Mouse (Mus musculus) ES-Bruce4 (cell line): Measurements from ENCODE around the gene Krtap16-1. TPM values are rescaled to one million over a fixed set of nuclear protein-coding genes. Genes with fewer than 3 reads are reported as not detected.

Experiments used
- H3K27ac ChIP-seq: 2 replicates; pipeline ENCODE4 v1.5.1; 2012; ENCODE audit warnings: low read length, inconsistent platforms; ENCODE audit not compliant: insufficient read depth
- H3K27me3 ChIP-seq: 2 replicates; pipeline ENCODE4 v1.6.1; 2012; ENCODE audit warnings: mild to moderate bottlenecking, low read length, inconsistent platforms; ENCODE audit not compliant: control insufficient read depth, poor library complexity, insufficient read depth, severe bottlenecking
- H3K36me3 ChIP-seq: 2 replicates; pipeline ENCODE4 v1.6.1; 2012; ENCODE audit warnings: inconsistent platforms, mild to moderate bottlenecking, low read length, moderate library complexity; ENCODE audit not compliant: control insufficient read depth, poor library complexity, insufficient read depth, severe bottlenecking
- H3K4me1 ChIP-seq: one replicate; pipeline ENCODE4 v1.8.1; 2011; ENCODE audit warnings: low read length; ENCODE audit not compliant: control insufficient read depth, insufficient read depth
- H3K4me3 ChIP-seq: 2 replicates; pipeline ENCODE4 v1.5.1; 2011; ENCODE audit warnings: low read depth, mild to moderate bottlenecking, low read length
- H3K9ac ChIP-seq: 2 replicates; pipeline ENCODE4 v1.6.1; 2012; ENCODE audit warnings: low read depth, mild to moderate bottlenecking, inconsistent platforms; ENCODE audit not compliant: poor library complexity, severe bottlenecking
- H3K9me3 ChIP-seq: replicated peaks from 2 replicates; pipeline ENCODE4 v1.6.1; 2012; ENCODE audit warnings: mild to moderate bottlenecking, low read length, inconsistent platforms; ENCODE audit not compliant: control insufficient read depth, poor library complexity, insufficient read depth, severe bottlenecking
- CTCF ChIP-seq: IDR thresholded peaks from one replicate; pipeline ENCODE4 v1.8.1; 2011; ENCODE audit warnings: low read depth, low read length
- EP300 ChIP-seq: IDR thresholded peaks from 2 replicates; pipeline ENCODE4 v1.6.1; 2011; ENCODE audit warnings: low read depth, low read length; ENCODE audit not compliant: insufficient read depth
- POLR2A ChIP-seq: IDR thresholded peaks from one replicate; pipeline ENCODE4 v1.8.1; 2011; ENCODE audit warnings: low read length; ENCODE audit not compliant: insufficient read depth
- polyA plus RNA-seq: library from polyadenylated mRNA; stranded (reverse); fragments of >200 nt; gene quantifications from 2 replicates; pipeline ENCODE4 v1.2.4, GENCODE M21; 2011; ENCODE audit warnings: low read depth; ENCODE audit not compliant: missing spikeins, insufficient read depth, insufficient read length

Krtap16-1 gene
- not detected in 2 replicates for polyA plus RNA-seq

DNA sequence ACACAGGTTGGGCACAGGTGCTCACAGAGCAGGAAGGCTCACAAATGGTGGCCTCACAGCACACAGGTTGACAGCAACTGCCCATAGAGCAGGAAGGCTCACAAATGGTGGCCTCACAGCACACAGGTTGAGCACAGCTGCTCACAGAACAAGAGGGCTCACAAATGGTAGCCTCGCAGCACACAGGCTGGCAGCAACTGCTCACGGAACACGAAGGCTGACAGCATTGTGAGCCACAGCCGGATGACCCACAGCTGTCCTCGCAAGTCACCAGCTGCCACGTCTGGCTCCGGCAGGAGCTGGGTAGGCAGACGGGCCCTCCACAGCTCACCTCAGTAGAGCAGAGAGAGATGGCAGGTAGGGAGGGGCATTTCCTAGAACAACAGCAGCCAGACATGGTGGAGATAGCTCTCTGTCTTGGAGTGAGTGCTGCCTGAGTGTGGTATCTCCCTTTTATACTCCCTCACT is at the start of gene Krtap16-1:
TSS of gene Krtap16-1 (minus strand) at position 418 of the 468 bp plus-strand sequence.
- no peaks in the 10 kb centered on the region; the same call in 1 of the 2 replicates for H3K27me3 ChIP-seq
- TF ChIP-seq POLR2A, result no peak
- TF ChIP-seq CTCF, result no peak
- TF ChIP-seq EP300, result no peak
- no peaks in the 10 kb centered on the region for H3K4me1 ChIP-seq
- H3K36me3 ChIP-seq, result no peaks in the 10 kb centered on the region
- no peaks in the 10 kb centered on the region for H3K9me3 ChIP-seq
- no peak within 1 kb of the TSS for H3K27ac ChIP-seq
- H3K9ac ChIP-seq, result no peak within 1 kb of the TSS
- no peak within 1 kb of the TSS for H3K4me3 ChIP-seq

DNA sequence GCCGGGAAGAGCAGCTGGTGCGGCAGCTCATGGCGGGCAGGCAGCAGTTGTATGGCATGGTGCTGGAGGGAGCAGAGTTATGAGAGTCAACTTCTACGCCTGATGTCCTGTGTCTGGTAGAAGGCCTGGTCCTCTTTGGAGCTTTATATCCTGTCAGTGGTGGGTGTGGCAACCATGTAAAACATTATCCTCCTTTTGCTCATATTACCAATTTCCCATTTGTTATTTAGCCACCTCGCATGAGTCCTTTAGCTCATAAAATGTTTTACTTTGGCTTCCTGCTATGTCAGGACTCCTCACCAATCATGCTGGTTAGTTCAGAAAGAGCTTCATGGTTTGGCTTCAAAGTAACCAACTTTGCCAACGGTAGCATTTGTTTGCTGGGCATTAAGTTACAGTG is 43.4 kb upstream of the Krtap16-1 start, which contains the start of gene Krt33b:
TSS of gene Krt33b (minus strand) at position 101 of the 400 bp plus-strand sequence.
- no peak within 1 kb of the TSS for H3K27ac ChIP-seq
- no peak within 1 kb of the TSS for H3K9ac ChIP-seq
- TF ChIP-seq EP300, result no peak
- no peak for TF ChIP-seq POLR2A
- no peak for TF ChIP-seq CTCF
- H3K4me1 ChIP-seq, result no peaks in the 10 kb centered on the region
- H3K36me3 ChIP-seq, result no peaks in the 10 kb centered on the region
- no peak within 1 kb of the TSS for H3K4me3 ChIP-seq
- H3K27me3 ChIP-seq, result no peaks in the 10 kb centered on the region
- no peaks in the 10 kb centered on the region for H3K9me3 ChIP-seq

DNA sequence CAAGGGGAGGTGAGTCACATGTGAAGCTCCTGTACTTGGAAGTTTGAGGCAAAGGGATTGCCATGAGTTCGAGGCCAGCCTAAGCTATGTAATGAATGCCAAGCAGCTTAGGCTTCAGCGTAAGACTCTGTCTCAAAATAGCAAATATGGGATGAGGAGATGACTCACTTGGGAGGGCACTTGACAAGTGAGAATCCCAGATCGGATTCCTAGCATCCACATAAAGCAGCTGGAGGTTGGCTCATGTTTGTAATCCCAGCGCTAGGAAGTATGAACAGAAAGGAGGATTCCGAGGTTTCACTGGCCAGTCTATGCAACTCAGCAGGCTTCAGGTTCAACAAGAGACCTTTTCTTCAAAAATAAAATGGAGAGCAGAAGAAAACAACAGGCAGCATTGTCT is 35.0 kb upstream of the Krtap16-1 start:
- no peaks in the 10 kb centered on the region for H3K27me3 ChIP-seq
- no peak overlapping the region for H3K27ac ChIP-seq
- TF ChIP-seq EP300 (no peak), CTCF (no peak), POLR2A (no peak)
- no peak overlapping the region for H3K9ac ChIP-seq
- H3K4me3 ChIP-seq, result no peak overlapping the region
- H3K4me1 ChIP-seq, result no peaks in the 10 kb centered on the region
- H3K9me3 ChIP-seq, result no peaks in the 10 kb centered on the region
- H3K36me3 ChIP-seq, result no peaks in the 10 kb centered on the region

DNA sequence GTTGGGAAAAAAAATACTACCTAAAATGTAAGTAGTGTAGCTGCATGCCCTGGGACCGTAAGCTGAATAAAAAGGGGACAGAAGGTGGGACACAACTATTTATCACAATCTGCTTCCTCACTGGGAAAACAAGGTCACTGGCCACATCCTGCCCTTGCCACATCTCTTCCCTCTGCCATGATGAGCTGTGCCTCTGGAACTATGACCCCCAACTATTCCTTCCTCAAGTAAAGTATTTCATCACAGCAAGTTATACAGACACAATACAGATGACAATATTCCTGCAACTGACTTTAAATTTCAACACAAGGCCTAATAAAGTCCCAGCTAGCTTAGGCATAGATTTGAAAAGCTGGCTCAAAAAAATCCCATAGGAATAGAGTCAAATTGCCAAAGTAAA is 33.1 kb upstream of the Krtap16-1 start:
- H3K27ac ChIP-seq, result no peak overlapping the region
- no peak for TF ChIP-seq POLR2A
- TF ChIP-seq EP300, result no peak
- no peak for TF ChIP-seq CTCF
- H3K27me3 ChIP-seq, result no peaks in the 10 kb centered on the region
- no peaks in the 10 kb centered on the region for H3K9me3 ChIP-seq
- no peaks in the 10 kb centered on the region for H3K4me1 ChIP-seq
- H3K4me3 ChIP-seq, result no peak overlapping the region
- H3K36me3 ChIP-seq, result no peaks in the 10 kb centered on the region
- H3K9ac ChIP-seq, result no peak overlapping the region

DNA sequence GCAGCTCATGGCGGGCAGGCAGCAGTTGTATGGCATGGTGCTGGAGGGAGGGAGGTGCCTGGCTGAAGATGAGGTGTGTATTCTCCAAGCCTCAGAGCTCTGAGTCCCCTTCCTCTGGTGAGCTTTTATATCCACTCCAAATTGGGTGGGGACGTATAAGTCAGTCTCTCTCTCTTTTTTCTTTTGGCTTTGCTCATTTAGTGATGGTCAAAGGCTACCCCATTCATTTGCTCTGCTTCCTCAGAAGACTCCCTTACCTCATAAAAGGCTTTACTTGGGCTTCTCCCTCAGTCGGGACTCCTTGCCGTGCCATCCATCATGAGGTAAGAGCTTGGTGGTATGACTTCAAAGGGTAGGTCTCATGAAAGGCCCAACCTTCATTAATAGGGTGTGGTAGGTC is 29.7 kb upstream of the Krtap16-1 start, which contains the start of gene Krt33a:
TSS of gene Krt33a (minus strand) at position 101 of the 400 bp plus-strand sequence.
- H3K9me3 ChIP-seq, result no peaks in the 10 kb centered on the region
- TF ChIP-seq CTCF (no peak), EP300 (no peak), POLR2A (no peak)
- H3K4me1 ChIP-seq, result no peaks in the 10 kb centered on the region
- H3K27ac ChIP-seq, result no peak within 1 kb of the TSS
- no peak within 1 kb of the TSS for H3K9ac ChIP-seq
- H3K27me3 ChIP-seq, result no peaks in the 10 kb centered on the region
- H3K36me3 ChIP-seq, result no peaks in the 10 kb centered on the region
- H3K4me3 ChIP-seq, result no peak within 1 kb of the TSS

DNA sequence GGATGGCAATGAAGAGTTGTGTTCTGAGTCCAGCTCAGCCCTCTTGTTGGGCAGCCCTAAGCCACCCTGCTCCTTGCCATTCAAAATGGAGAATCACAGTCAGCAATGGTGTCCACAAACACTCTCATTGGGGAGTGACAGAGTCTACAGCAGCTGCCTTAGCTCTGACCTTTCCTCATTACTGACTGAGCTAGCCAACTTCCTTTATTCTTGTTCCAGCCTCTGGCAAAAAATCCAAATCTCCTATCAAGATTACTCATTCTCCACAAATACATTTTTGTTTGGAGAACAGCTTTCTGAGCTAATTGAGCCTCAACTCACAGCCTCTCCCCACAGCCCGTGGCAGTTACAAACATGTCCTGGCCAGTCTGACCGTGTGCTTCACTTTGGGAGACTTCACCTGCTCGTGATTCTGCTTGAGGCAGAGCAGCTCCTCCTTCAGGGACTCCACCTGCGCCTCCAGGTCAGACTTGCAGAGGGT is 27.3 kb upstream of the Krtap16-1 start:
- TF ChIP-seq POLR2A (no peak), EP300 (no peak), CTCF (no peak)
- Histone ChIP-seq H3K9ac (no peak overlapping the region), H3K9me3 (no peaks in the 10 kb centered on the region), H3K27ac (no peak overlapping the region), H3K4me3 (no peak overlapping the region), H3K4me1 (no peaks in the 10 kb centered on the region), H3K36me3 (no peaks in the 10 kb centered on the region), H3K27me3 (no peaks in the 10 kb centered on the region)
